Mouse (Mus musculus) left cerebral cortex, postnatal 14 days (tissue): ENCODE results near the gene Adprhl1. TPM values are rescaled to one million over a fixed set of nuclear protein-coding genes. Genes with fewer than 3 reads are reported as not detected.

Experiments used
- DNase-seq, 2 experiments: peaks; one replicate each; pipeline ENCODE4 v3.0.0; 2021 to 2022; ENCODE audit warnings: low spot score in 2 of 2, mixed read lengths in 1 of 2
- intact Hi-C: fragments of 180-260 bp; cut with DNase I; formaldehyde crosslinking; loops from one replicate; pipeline ENCODE4 v1.15.1; 2025
- total RNA-seq, 2 experiments: library from RNA; stranded (reverse); gene quantifications; 2 replicates each; pipeline ENCODE4 v1.2.3; 2021

The Adprhl1 gene
- total RNA-seq, 2 experiments from 2014 or later: 1.3 to 2.8 TPM

DNA sequence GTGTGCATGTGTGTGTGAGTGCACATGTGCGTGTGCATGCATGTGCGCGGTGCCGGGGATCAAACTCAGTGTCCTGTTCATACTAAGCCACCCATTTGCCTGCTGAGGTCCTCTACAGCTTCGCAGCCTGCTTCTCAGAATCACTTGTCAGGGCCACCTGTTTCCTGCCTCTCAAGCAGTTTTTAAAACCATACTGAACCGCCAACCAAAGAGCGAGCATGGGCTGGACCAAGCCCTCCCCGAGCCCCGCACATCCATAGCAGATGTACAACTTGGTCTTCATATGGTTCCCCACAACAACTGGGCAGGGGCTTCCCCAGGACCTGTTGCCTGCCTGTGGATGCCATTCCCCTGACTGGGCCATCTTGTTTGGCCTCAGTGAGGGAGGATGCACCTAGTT, 13.9 kb downstream of the Adprhl1 start:
- intact Hi-C loops: no loop called here
- DNase-seq: no peak

DNA sequence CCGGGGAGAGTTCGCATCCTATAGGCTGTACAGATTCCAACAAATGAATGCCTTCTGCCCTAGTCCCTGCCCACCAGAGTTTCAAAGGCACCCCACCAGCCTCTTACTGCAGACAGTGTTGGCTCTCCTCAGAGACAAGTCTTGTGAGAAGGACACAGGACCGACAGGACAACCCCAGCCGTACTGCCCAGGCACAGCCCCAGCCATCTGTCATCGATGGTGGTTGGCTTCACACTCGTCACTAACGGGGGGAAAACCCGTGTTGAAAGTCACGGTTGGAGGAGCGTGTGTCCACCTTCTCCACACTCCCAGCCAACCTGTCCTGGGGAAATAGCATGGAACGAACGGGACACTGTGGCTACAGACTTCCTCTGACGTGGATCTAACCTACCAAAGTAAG, 19.2 kb downstream of the Adprhl1 start:
- no peak for DNase-seq
- intact Hi-C loops: no loop called here

DNA sequence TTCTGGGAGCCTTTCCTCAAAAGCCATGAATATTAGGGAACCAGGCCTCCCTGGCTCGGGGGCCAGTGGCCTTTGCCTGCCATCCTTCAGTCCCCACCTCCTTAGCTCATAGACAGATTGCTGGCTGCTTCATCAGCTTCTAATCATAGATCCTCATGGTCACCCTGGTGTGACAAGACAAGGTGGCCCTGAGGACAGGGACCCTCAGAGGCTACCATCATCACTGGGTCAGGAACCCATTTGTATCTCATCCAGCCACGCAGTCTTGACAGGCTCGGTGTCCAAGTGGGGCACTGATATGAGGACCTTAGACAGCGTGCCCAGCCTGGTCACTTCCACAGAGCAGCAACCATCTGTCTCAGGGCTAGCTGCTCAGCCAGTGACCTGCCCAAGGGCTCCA, 23.5 kb downstream of the Adprhl1 start:
- intact Hi-C loops: no loop called here
- no peak for DNase-seq

DNA sequence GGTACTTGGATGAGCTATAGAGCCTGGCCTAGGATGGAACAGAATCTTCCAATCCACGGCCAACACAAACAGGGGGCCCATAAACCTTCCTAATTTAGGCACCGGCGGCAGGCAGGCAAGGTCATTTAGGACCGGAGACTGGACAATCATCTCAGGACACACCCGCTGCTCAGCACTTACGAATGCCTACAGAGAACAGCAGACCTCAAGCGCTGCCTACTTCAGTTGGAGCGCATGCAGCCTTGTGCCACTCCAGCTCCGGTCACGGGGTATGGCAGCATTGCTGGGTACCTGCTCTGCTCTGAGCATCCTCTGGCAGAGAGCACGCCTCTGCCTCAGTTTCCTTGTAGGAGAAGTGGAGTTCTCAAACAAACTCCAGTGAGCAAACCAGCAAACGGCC, 24.2 kb downstream of the Adprhl1 start:
- DNase-seq: no peak
- intact Hi-C loops: no loop called here

DNA sequence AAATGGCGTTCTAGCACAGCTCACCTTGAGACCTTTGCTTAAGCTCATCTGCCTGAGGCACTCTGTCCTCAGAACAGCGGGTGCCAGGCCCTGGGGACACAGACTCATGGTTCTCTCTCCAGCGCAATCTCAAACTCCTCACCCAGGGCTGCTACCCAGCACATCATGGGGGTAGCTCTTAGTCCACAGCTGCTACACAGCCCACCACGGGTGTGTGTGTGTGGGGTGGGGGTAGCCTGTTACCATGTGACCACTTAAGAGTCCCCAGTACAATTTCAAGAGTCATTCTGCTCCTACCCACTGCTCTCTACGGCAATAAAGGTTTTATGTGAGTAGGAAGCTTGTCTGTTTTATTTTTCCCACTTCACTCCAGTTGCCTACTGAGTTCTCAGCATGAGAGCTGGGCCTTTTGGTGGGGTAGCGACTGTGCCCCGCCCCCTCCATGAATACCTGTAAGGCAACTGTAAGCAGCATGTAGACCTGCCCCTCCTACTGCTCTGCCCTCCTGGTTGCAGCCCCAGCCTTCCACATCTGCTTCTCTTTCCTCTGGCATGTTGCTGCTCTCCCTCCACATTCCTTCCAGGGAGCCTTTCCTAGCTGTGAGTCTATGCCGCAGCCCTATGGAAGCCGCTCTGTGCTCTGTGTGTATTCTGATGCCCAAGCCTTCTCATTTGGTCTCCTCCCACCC, 24.9 kb downstream of the Adprhl1 start:
- no peak for DNase-seq
- intact Hi-C loops: no loop called here

DNA sequence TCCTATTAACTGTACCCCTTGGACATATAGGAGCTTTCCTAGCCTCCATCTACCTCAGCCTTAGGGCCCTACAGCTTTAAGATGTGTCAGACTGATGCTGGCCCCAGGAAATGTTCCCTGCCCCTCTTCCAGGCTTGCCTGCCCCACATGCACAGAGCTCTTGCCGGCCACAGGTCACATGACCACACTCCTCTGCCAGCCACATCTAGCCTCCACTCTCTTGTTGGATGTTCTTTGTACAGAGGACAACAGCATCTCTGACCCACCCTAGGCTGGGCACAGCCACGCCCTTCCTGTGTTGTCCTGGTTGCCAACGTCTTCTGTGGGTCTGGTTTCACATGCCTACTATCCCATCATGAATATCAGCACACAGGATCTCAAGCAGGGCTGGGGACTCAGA, 26.8 kb downstream of the Adprhl1 start:
- DNase-seq: no peak
- intact Hi-C loops: no loop called here

DNA sequence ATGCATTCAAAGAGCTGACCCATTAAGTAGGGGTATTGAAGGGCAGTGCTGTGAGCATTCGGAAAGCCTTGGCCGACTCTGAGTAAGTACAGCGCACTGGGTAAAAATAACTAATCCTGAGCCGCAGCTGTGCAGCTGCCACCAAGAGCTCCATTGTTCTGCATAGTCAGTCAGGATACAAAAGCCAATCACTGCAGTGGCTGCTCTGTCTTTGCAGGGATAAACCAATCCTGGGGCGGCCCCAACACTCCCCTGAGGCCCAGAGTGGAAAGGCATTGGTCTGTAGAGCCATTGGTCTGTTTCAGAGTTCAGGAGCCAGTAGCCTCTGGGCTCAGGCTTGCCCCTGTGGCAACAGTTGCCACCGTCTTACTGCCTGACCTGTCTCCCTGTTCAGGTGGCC, 27.7 kb downstream of the Adprhl1 start:
- intact Hi-C loops: no loop called here
- peak in 1 of 2 experiments; percentile 58 for DNase-seq

DNA sequence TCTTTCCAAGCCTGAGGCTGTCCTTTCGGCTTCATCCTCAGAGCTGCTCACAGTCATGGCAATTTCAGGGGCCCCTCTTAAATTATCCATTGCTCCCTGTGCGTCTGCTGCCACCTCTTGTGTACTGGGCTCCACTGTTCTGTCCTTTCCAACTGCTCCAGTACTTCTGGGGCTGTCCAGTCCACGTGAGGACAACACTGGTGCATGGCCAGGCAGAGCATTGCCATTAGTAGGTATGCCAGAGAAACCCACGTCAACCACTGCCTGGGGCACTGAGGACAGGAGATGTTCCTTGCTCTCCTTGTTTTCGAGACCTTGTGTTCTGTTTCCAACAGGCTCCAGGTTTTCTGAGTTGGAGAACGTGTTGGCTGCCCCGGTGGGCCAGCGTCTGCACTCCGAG, 29.5 kb downstream of the Adprhl1 start:
- intact Hi-C loops: no loop called here
- DNase-seq: no peak

DNA sequence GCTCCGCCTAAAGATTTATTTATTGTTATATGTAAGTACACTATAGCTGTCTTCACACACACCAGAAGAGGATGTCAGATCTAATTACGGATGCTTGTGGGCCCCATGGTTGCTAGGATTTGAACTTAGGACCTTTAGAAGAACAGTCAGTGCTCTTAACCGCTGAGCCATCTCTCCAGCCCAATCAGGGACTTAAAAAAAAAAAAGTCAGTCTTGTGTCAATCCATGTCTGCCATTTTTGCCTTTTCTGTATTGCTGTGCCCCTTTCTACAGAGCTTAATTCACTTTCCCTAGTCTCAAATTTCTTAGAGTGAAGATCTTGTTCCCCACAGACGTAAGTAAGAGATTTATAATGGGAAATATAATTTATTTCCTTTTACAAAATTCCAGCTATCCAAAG, 35.5 kb downstream of the Adprhl1 start:
- no peak for DNase-seq
- intact Hi-C loops: no loop called here

DNA sequence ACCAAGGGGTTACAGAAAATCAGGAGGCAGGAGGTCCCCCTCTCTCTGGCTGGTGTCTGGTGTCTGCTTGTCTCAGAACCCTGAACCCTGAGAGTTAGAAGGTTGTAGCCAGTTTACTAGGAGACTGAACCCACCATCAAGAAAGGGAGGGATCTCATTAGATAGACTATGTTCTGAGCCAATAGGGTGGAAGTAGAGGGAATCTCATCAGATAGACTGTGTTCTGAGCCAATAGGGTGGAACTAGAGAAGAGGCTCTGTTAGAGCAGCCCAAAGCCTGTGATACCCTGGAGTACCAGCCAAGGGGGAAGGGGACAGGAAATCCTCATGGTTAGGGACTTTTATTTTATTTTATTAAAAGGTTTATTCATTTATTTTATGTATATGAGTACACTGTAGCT, 36.0 kb downstream of the Adprhl1 start:
- no peak for DNase-seq
- intact Hi-C loops: no loop called here

DNA sequence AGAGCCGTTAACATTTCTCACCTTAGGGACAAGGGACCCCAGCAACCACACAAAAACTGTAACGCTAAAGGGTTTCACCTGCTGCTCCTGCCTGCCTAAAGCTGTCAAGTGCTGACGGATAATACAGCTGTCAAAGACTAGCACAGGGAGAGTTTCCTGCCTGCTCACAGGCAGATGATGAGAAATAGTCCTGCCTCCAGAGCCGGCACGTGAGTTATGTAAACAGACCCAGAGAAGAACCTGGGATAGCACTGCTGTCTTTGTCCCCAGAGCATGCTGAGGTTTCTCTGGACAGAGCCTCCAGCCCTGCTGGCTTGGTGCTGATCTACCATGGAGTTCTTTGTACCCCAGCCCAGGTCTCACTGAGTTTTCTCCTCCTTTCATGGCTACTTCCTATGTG, 36.9 kb downstream of the Adprhl1 start:
- intact Hi-C loops: no loop called here
- DNase-seq: no peak

DNA sequence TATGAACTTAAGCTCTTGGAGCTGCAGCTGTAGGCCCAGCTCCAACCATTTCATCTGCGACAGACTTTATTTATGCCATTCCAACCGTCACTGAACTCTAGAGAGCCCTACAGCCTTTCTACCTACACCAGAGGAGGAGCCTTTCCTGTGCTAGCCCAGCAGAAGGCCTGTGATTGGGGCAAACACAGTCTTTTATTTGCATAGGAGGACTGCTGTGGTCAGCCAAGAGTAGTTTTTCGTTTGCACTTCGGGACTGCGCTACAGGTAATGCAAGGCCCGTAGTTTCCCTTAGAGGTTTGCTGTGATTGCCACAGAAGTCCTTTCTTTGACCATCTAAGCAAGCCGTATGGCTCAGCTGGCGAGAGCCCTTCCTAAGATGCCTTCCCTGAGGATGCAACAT, 37.6 kb downstream of the Adprhl1 start:
- no peak for DNase-seq
- intact Hi-C loops: no loop called here

DNA sequence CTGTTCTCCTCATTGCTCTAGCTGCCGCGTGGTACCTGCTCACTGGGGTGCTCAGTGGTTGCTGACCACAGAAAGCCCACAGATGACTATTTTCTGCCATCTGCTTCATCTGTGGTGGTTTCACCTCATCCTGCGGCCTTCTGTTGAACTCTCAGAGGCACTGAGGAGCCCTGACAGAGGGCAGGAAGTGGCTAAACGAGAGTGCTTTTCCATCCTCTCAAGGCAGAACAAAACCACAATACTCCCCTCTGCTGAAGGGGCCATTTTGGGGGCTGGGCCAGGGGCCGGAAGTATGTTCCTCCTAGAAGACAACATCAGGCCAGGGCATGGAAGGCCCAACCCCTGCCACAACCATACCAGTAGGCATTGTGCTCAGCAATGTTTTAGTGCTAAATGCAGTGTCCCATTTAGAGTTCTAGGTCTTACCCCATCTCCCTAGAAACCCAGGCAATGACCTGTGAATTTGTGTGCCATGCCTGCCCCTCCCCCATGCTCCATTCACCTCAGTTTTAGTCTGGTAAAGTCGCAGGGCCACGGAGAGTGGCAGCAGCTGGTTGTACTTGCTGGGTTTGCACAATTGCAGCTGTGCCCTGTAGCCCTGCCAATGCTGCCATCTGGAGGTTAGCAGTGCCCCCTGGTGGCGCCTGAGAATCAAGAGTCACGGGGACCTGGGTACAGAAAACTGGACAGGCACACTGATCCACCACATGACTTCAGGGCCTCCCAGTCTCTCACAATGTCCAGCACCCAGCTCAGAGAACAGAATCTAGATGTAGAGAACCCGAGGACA, 40.3 kb downstream of the Adprhl1 start:
- peak; percentile 86 to 92 for DNase-seq
- intact Hi-C loops: no loop called here

DNA sequence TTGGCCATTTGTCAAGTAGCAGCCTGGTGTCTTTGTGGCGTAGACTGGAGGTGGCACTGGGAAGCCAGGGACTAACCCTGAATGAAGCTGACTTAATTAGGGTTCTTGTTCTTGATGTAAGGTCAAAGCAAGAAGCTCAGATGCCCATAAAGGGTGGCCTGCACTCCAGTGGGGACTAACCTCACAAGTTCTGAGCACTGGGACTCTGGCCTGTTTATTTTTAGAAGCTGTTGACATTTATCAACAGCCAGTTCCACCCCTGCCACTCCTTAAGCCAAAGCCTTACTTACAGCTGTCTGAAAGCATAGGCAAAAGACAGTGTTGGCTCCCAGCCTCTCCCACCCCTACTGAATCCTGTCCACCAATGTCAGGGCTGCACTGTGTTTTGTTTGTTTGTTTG, 44.2 kb downstream of the Adprhl1 start:
- intact Hi-C loops: no loop called here
- DNase-seq: no peak

DNA sequence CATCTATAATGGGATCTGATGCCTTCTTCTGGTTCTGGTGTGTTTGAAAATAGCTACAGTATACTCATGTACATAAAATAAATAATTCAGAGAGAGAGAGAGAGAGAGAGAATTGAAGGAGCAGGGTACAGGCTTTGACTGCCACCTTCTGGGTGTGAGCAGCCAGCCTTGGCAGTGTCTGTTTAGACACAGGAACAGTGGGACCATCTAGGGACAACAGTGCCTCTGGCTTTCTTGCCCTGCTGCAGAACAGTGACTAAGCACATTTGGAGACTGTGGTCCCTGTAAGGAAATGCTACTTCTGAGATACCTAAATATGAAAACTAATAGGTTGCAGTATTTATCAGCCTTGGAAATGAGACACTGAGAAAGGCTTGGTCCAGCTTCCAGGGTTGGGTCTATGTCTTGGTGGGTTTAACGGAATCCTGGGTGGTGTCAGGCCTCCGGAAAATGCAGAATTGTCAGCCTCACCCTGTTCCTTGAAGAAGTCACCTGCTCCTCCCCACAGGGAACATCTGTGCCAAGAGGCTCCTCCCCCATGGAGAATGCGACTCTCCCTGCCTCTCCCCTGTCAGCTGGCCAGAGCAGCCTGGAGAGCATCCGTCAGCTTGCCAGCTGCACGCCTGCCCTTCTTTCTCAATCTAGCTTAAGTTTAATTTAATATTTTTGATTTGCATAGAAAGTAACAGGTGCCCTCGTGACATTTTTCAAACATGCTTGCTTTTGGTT, 45.2 kb downstream of the Adprhl1 start:
- peak in 1 of 2 experiments; percentile 37 for DNase-seq
- intact Hi-C loops: no loop called here

DNA sequence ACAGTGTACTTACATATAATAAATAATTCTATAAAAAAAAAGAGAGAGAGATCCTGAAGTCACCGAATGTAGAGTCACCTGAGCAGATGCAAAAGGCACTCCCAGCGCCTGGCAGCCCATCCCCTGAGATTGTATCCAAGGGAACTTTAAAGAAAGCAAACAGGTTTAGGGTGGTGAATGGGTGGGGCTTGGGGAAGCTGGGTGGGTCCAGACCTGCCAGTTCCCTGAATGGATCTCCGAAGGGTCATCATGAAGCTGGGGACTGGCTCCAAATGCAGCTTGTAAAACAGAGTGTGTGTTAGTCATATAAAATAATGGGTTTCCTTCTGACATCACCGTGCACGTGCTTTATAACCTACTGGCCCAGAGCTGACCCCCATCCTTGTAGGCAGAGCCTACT, 47.7 kb downstream of the Adprhl1 start:
- intact Hi-C loops: no loop called here
- no peak for DNase-seq

DNA sequence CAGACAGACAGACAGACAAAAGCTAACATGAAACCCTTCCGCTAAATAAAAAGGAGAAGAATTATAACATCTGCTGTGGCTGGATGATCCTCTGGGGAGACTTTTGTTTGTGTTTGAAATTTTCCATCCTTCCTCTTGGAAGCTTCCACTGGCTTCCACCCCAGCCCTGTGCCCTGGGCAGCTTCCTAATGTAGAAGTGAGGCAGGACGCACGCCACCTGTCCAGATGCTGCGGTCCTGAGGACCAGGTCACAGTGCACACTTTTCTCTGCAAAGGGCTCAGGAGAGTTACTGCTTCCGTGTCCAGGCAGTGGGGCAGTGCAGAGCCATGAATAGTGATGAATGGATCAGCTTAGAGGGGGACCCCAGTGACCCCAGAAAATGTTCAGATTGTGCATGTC, 48.7 kb downstream of the Adprhl1 start:
- DNase-seq: no peak
- intact Hi-C loops: no loop called here

DNA sequence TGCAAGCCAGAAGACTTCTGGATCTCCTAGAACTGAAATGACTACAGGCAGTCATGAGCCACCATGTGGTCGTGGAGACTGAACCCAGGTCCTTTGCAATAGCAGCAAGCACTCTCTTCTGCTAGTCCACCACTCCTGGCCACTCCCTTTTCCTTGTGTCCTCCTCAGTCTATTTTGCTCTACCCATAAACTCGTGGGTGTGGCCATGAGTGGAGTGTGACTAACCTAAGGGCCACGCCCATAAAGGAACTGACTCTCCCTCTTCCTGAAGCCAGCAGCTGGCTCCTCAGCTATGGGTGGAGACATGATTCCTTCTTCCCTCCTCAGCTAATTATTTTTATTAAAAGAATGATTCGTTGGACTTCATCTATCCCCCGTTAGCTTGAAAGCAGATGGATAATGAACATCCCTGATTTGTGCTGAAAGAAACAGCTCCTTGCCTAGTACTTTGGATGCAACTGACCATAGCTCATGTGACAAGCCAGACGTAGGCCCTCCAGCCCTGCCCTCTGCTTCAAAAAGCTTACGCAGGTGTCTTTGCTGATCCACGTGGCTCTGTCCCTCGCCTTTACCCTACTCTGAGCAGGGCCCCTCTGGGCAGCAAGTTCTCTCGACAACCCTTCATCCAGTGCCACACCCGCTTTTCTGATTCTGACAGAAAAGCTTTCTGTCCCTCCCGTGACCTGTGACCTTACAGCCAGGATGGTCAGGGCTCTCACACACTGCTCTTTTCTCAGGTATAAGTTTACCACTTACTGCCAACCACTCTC, 49.4 kb downstream of the Adprhl1 start:
- intact Hi-C loops: no loop called here
- DNase-seq: no peak

DNA sequence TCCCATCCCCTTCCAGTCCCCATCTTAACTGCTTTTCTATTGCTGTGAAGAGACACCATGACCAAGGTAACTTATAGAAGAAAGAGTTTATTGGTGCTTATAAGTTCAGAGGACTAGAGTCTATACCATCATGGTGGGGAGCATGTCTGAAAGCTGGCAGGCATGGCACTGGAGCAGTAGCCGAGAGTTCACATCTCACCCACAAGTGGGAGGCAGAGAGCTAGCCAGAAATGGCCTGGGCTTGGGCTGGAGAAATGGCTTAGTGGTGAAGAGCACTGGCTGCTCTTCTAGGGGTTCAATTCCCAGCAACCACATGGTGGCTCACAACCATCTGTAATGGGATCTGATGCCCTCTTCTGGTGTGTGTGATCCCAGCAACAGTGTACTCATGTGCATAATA, 50.5 kb downstream of the Adprhl1 start:
- intact Hi-C loops: no loop called here
- no peak for DNase-seq

DNA sequence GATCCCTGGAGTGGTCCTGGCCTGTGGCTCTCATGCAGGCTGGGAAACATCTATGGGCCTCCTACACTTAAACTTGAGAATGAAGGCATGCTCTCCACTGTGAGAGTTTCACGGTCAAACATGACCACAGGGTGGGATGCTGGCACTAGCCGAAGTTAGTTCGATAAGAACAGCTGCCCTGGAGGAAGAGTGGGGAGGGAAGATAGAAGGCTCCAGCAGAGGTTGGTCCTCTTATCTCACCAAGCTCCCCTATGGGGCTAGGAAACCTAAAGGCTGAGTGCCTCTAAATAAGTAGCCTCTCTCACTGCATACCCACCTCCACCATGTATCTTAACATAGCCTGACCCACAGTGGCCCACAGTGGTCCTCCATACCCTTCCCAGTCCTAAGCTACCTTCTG, 51.2 kb downstream of the Adprhl1 start:
- DNase-seq: no peak
- intact Hi-C loops: no loop called here
